Mouse (Mus musculus): ENCODE measurements around the gene Pigb.
A peak's percentile ranks its signal among the peaks of the same experiment; 100 is the strongest.

Gene Pigb

GRCm38 (mm10) chr9:72991420-72991819, 48.8 kb downstream of the Pigb start:
- DNase-seq (ENCODE audit: low spot score), result no peak

- DNase-seq (ENCODE audit: low spot score), result no peak
Observed at GRCm38 (mm10) chr9:72988706-72989105, 51.5 kb downstream of the Pigb start.

- DNase-seq (ENCODE audit: low spot score), result no peak
Observed at GRCm38 (mm10) chr9:72987703-72988102, 52.5 kb downstream of the Pigb start.

GRCm38 (mm10) chr9:72985250-72986220, 54.6 kb downstream of the Pigb start, which contains the start of the genes Ccpg1os and Ccpg1:
Gene Ccpg1os, minus strand, starts transcription at chr9:72985382.
Gene Ccpg1, plus strand, starts transcription at chr9:72985429.
- DNase-seq (ENCODE audit: low spot score), result peak; percentile 98

- no peak for DNase-seq (ENCODE audit: low spot score)
Observed at GRCm38 (mm10) chr9:72983066-72983465, 57.1 kb downstream of the Pigb start.

- no peak for DNase-seq (ENCODE audit: low spot score)
Observed at GRCm38 (mm10) chr9:72975242-72975641, 64.9 kb downstream of the Pigb start.

- no peak for DNase-seq (ENCODE audit: low spot score)
Observed at GRCm38 (mm10) chr9:72974734-72975133, 65.4 kb downstream of the Pigb start.

GRCm38 (mm10) chr9:72972984-72973383, 67.2 kb downstream of the Pigb start:
- no peak for DNase-seq (ENCODE audit: low spot score)

- DNase-seq (ENCODE audit: low spot score), result no peak
Observed at GRCm38 (mm10) chr9:72972435-72972834, 67.7 kb downstream of the Pigb start.

- DNase-seq (ENCODE audit: low spot score), result no peak
Observed at GRCm38 (mm10) chr9:72969874-72970273, 70.3 kb downstream of the Pigb start.

- peak; percentile 76 for DNase-seq (ENCODE audit: low spot score)
Observed at GRCm38 (mm10) chr9:72968349-72969061, 71.7 kb downstream of the Pigb start.

GRCm38 (mm10) chr9:72961959-72962358, 78.2 kb downstream of the Pigb start:
- DNase-seq (ENCODE audit: low spot score), result no peak

GRCm38 (mm10) chr9:72961346-72961745, 78.8 kb downstream of the Pigb start:
- DNase-seq (ENCODE audit: low spot score), result no peak

GRCm38 (mm10) chr9:72958521-72959450, 81.4 kb downstream of the Pigb start, which contains the start of the genes Dyx1c1 and Gm44503:
Gene Dyx1c1, plus strand, starts transcription at chr9:72958785.
Gene Gm44503, plus strand, starts transcription at chr9:72958852.
- peak; percentile 95 for DNase-seq (ENCODE audit: low spot score)
